In the genomic region with DNA sequence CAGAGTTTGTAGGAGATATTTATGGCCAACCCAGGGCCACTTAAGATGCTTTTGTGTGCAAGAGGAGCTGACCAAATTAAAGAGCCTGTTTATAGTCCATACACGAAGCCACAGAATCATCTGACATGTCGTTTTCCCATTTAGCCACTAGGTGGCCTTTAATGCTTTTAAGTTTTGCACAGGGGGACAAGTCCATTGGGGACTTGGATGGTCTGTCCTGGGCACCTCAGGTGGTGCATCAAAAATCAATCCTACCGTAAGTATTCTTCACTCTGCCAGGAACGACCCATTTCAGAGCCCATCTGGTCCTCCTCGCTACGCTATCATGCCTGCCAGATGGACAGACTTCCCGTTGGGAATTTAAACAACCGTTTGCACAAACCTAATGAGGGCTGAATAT, we compare ENCODE assay signal across 8 mouse cellular contexts. TPM values are rescaled to one million over a fixed set of nuclear protein-coding genes. Genes with fewer than 3 reads are reported as not detected.
DNase-seq lines count a peak whose midpoint lies in the region; ATAC-seq and TF ChIP-seq lines count a peak whose summit lies in the region.

No protein-coding gene starts in this region.

- no peaks in the 10 kb centered on the region for H3K36me3 ChIP-seq in intestine, postnatal 0 days (ENCODE audit: control insufficient read depth, insufficient read depth)
- no peaks in the 10 kb centered on the region for H3K36me3 ChIP-seq in intestine, embryonic 16.5 days (ENCODE audit: control insufficient read depth, insufficient read depth, low read length)
- no peaks in the 10 kb centered on the region for H3K36me3 ChIP-seq in G1E (replicated peaks)
- H3K36me3 ChIP-seq in liver, embryonic 13.5 days = no peaks in the 10 kb centered on the region

- no peaks in the 10 kb centered on the region for H3K27me3 ChIP-seq in intestine, postnatal 0 days (replicated peaks; ENCODE audit: control insufficient read depth, insufficient read depth, low read length)
- no peaks in the 10 kb centered on the region for H3K27me3 ChIP-seq in intestine, embryonic 16.5 days (replicated peaks; ENCODE audit: control insufficient read depth, insufficient read depth, low read length)
- peaks cover 7% of the 10 kb centered on the region for H3K27me3 ChIP-seq in G1E (ENCODE audit: insufficient read depth, low read length)
- peaks cover 4% of the 10 kb centered on the region; the same call in 1 of the 2 replicates for H3K27me3 ChIP-seq in liver, embryonic 13.5 days

- no peak overlapping the region for H3K9ac ChIP-seq in intestine, postnatal 0 days (ENCODE audit: low read depth, low read length)
- no peak overlapping the region for H3K9ac ChIP-seq in intestine, embryonic 16.5 days (ENCODE audit: low read depth, low read length)
- H3K9ac ChIP-seq in liver, embryonic 13.5 days = no peak overlapping the region

- H3K27ac ChIP-seq in intestine, postnatal 0 days (ENCODE audit: low read depth, low read length) = no peak overlapping the region
- H3K27ac ChIP-seq in intestine, embryonic 16.5 days (ENCODE audit: low read length) = no peak overlapping the region
- H3K27ac ChIP-seq in liver, embryonic 13.5 days = no peak overlapping the region

- WGBS in intestine, postnatal 0 days = 25% methylated on average over 8 of the region's 8 CpGs
- WGBS in intestine, embryonic 16.5 days = 27% methylated on average over 8 of the region's 8 CpGs
- 25% methylated on average over 8 of the region's 8 CpGs for WGBS in liver, embryonic 13.5 days (ENCODE audit: insufficient replicate concordance)

- peak; percentile 83 for TF ChIP-seq CTCF in intestine, postnatal 0 days (IDR thresholded peaks at IDR 0.05; ENCODE audit: low read depth)
- TF ChIP-seq CTCF in G1E (IDR thresholded peaks at IDR 0.05; ENCODE audit: low read depth, low read length) = peak; percentile 45

- DNase-seq in G1E (ENCODE audit: low spot score) = no peak
- DNase-seq in cerebellum, postnatal 14 days = peak; percentile 73 to 88
- DNase-seq in heart, postnatal 4 days = peak; percentile 35
- peak; percentile 4 for DNase-seq in liver, embryonic 13.5 days
- no peak for DNase-seq in urinary bladder, adult 2 months (ENCODE audit: low spot score)

- no peak overlapping the region for H3K4me2 ChIP-seq in intestine, postnatal 0 days (replicated peaks; ENCODE audit: low read depth)
- no peak overlapping the region for H3K4me2 ChIP-seq in intestine, embryonic 16.5 days (ENCODE audit: low read depth, low read length)
- H3K4me2 ChIP-seq in liver, embryonic 13.5 days = no peak overlapping the region

- ATAC-seq in intestine, postnatal 0 days = no peak
- no peak for ATAC-seq in intestine, embryonic 16.5 days
- ATAC-seq in G1E (ENCODE audit: extremely low read depth, insufficient number of reproducible peaks, low FRiP score, poor library complexity, severe bottlenecking) = peak; percentile 28; the same call in 1 of the 2 replicates
- ATAC-seq in liver, embryonic 13.5 days (ENCODE audit: low read depth) = no peak
- ATAC-seq in neutrophil, adult 5-6 weeks (ENCODE audit: extremely low read depth, insufficient number of reproducible peaks, low FRiP score, poor library complexity, severe bottlenecking) = peak; percentile 57; the same call in 1 of the 2 replicates

- no peaks in the 10 kb centered on the region for H3K9me3 ChIP-seq in intestine, postnatal 0 days (ENCODE audit: control insufficient read depth)
- no peaks in the 10 kb centered on the region for H3K9me3 ChIP-seq in intestine, embryonic 16.5 days (ENCODE audit: control insufficient read depth, low read length)
- no peaks in the 10 kb centered on the region for H3K9me3 ChIP-seq in G1E (replicated peaks)
- no peaks in the 10 kb centered on the region for H3K9me3 ChIP-seq in liver, embryonic 13.5 days (replicated peaks)

- no peak overlapping the region for H3K4me3 ChIP-seq in intestine, postnatal 0 days (ENCODE audit: low read depth, low read length)
- H3K4me3 ChIP-seq in intestine, embryonic 16.5 days (ENCODE audit: low read length) = no peak overlapping the region
- no peak overlapping the region for H3K4me3 ChIP-seq in G1E (ENCODE audit: low read depth, low read length)
- no peak overlapping the region for H3K4me3 ChIP-seq in liver, embryonic 13.5 days (replicated peaks)

- no peaks in the 10 kb centered on the region for H3K4me1 ChIP-seq in intestine, postnatal 0 days (replicated peaks; ENCODE audit: control insufficient read depth, insufficient read depth, low read length)
- no peaks in the 10 kb centered on the region for H3K4me1 ChIP-seq in intestine, embryonic 16.5 days (ENCODE audit: control insufficient read depth, insufficient read depth, low read length)
- 0 out of 2 replicates have a peak, but pooled peaks cover 1% of the 10 kb centered on the region for H3K4me1 ChIP-seq in G1E (ENCODE audit: insufficient read depth, low read depth, low read length)
- H3K4me1 ChIP-seq in liver, embryonic 13.5 days (replicated peaks) = no peaks in the 10 kb centered on the region

RNA-seq across cellular contexts. Expression of gene Trp53bp2, which starts 32.8 kb away (rescaled TPM):
- polyA plus RNA-seq in intestine, postnatal 0 days (2015; fragmentation: Nextera tagmentation; extraction: Ambion mirVana) = 10.8 and 11.1 TPM in 2 replicates
- polyA plus RNA-seq in intestine, embryonic 16.5 days (2015; fragmentation: Nextera tagmentation; extraction: Ambion mirVana) = 16.3 and 18.4 TPM in 2 replicates
- total RNA-seq in G1E (2014; fragmentation: Nextera tagmentation) (20.5 and 28.1 TPM in 2 replicates), G1E (2017) (5.5 and 7.6 TPM in 2 replicates)
- polyA plus RNA-seq in G1E (2012) = 10.1 and 16.7 TPM in 2 replicates
- 10 to 100 TPM; 20.4 to 20.5 TPM for total RNA-seq in heart, postnatal 4 days (2021)
- 3.1 and 3.8 TPM in 2 replicates for polyA plus RNA-seq in liver, embryonic 13.5 days (2015; fragmentation: Nextera tagmentation; extraction: Ambion mirVana)
- 15.2 and 16.1 TPM in 2 replicates for total RNA-seq in neutrophil, adult 5-6 weeks (2017)
- polyA plus RNA-seq in urinary bladder, adult 2 months (2012; rRNA removed) = 8.4 and 12.0 TPM in 2 replicates

RNA-seq across cellular contexts. Expression of gene Fbxo28, which starts 34.8 kb away (rescaled TPM):
- polyA plus RNA-seq in intestine, postnatal 0 days (2015; fragmentation: Nextera tagmentation; extraction: Ambion mirVana) = 9.7 and 10.6 TPM in 2 replicates
- 11.5 and 12.1 TPM in 2 replicates for polyA plus RNA-seq in intestine, embryonic 16.5 days (2015; fragmentation: Nextera tagmentation; extraction: Ambion mirVana)
- total RNA-seq in G1E (2014; fragmentation: Nextera tagmentation) = 18.0 and 23.9 TPM in 2 replicates
- 26.5 and 29.1 TPM in 2 replicates for total RNA-seq in G1E (2017)
- 27.5 and 44.2 TPM in 2 replicates for polyA plus RNA-seq in G1E (2012)
- total RNA-seq in heart, postnatal 4 days (2021) = 10 to 100 TPM; 20.4 to 24.5 TPM
- polyA plus RNA-seq in liver, embryonic 13.5 days (2015; fragmentation: Nextera tagmentation; extraction: Ambion mirVana) = 6.9 and 8.5 TPM in 2 replicates
- total RNA-seq in neutrophil, adult 5-6 weeks (2017) = 16.8 and 20.8 TPM in 2 replicates
- polyA plus RNA-seq in urinary bladder, adult 2 months (2012; rRNA removed) = 13.9 and 15.9 TPM in 2 replicates

Comparison
In these comparisons a context has a peak if more than half of its experiments do, and no peak if none do; other contexts are left out.
1. ATAC-seq: peak in G1E (single experiment) and neutrophil, adult 5-6 weeks (single experiment); none in intestine, postnatal 0 days (single experiment), intestine, embryonic 16.5 days (single experiment) and liver, embryonic 13.5 days (single experiment).
2. DNase-seq: peak in cerebellum, postnatal 14 days (2 of 2), heart, postnatal 4 days (single experiment) and liver, embryonic 13.5 days (single experiment); none in G1E (single experiment) and urinary bladder, adult 2 months (single experiment).